Mouse (Mus musculus): ENCODE data around the gene Hoxb1.

- TF ChIP-seq POLR2A (IDR thresholded peaks at IDR 0.05; ENCODE audit: insufficient read depth, low read depth, low read length) (no peak), CTCF (IDR thresholded peaks at IDR 0.05) (no peak)
These were observed 37.8 kb upstream of the Hoxb1 start for GRCm38 (mm10) chr11:96327750-96328149.
